Mouse (Mus musculus) regulatory T cell (primary cell): Measurements from ENCODE around the gene Olfr545.
"Not testable (repeated sequence)": the region's sequence is repeated elsewhere in the genome, so short reads cannot be mapped to it uniquely, and the experiment has no call there.

ENCODE experiments used
- in situ Hi-C: fragments of 300-600 bp; cut with MboI, MseI; formaldehyde crosslinking; loops from one replicate; pipeline ENCODE4 v1.15.1; 2025; ENCODE audit warnings: high pct_unique_total_duplicates

Olfr545 gene

DNA sequence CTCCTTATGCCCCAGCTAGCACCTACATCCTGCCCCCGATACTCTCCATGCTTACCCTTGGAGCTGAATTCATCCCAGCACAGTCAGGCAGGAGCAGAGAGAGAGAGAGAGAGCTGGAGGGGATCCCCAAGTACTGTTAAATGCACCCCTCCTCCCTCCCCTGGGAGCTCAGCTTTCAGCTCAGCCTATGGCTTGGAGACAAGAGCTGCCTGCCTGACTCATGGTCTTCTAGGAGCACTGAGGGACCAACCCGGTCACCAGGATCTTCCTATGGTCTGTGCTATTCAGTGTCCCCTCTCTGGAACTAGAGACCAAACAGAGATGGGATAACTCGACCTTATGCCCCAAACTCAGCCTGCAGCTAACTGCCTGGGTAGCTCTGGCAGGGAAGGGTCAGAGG, at the start of gene Olfr545:
Olfr545 (minus strand) TSS at position 101 of the 400 bp plus-strand sequence.
- in situ Hi-C loops: no loop called here

- in situ Hi-C loops: no loop called here
Observed at GRCm38 (mm10) chr7:102541251-102541650, 41.9 kb upstream of the Olfr545 start.

DNA sequence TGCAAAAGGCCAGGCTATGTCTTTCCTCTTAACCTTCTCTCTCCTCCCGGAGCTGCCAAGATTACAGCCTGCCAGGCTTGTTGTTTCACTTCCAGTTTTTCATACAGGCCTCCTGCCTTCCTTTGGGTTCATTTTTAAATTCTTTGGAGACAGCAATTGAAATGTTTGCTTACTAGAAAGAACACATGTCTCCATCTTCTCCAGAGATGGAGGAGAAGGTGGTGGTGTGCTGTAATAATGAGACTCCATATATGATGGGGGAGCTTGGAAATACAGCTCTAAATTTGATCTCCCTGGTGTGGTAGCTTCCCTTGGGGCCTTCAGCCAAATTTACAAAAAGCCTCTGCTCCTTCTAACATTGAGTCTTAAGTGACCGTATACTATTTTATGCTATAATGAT, 41.2 kb upstream of the Olfr545 start, which contains the start of gene Olfr548-ps1:
Olfr548-ps1 (plus strand) TSS at position 301 of the 400 bp plus-strand sequence.
- in situ Hi-C loops: no loop called here

DNA sequence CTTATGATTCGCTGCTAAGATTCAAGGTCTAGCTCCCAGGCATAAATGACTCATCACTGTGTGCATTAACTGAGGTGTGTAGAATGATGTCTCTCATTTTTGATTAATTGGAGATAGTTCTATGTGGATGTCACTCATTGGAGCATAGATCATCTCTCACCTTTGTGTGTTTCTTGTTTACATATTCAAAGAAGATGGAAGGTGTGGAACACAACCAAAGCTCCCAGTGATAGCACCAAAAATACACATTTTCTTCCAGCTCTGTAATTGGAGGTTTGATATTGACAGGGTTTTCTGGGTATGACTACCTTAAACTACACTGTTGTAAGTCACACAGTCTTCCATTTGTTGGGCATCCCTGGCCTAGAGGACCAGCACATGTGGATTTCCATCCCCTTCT, 35.1 kb upstream of the Olfr545 start, which contains the start of gene Olfr547:
Olfr547 (plus strand) TSS at position 301 of the 400 bp plus-strand sequence.
- in situ Hi-C loops: no loop called here

DNA sequence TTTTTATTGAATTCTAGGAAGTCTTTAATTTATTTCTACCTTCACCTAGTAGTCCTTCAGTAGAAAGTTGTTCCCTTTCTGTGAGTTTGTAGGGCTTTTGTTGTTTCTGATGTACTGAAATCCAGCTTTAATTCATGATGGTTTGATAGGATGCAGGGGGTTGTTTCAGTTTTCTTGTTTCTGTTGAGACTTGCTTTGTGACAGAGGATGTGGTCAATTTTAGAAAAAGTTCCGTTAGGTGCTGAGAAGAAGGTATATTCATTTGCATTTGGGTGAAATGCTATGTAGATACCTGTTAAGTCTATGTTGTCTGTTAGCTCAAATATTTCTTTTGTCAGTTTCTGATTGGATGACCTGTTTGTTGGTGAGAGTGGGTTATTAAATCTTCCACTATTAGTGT, 29.7 kb upstream of the Olfr545 start:
- in situ Hi-C loops: no loop called here

DNA sequence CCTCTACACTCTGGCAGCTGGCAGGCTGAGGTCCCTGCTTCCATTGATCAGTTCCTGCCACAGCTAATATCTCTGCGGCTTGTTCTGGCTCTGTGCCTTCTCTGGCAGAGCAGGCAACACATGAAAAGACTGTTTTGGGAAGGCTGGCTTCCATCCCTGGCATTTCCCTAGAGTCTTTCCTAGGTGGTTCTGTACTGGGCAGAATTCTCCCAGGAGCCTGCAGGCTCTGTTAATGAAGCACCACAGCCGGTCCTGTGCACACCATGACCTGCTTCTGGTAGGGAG, 17.6 kb upstream of the Olfr545 start:
- in situ Hi-C loops: loop anchor here (10.0 kb wide), 1 partner anchor 238 kb away; the partner anchor contains the start of genes Olfr560 and Olfr78

DNA sequence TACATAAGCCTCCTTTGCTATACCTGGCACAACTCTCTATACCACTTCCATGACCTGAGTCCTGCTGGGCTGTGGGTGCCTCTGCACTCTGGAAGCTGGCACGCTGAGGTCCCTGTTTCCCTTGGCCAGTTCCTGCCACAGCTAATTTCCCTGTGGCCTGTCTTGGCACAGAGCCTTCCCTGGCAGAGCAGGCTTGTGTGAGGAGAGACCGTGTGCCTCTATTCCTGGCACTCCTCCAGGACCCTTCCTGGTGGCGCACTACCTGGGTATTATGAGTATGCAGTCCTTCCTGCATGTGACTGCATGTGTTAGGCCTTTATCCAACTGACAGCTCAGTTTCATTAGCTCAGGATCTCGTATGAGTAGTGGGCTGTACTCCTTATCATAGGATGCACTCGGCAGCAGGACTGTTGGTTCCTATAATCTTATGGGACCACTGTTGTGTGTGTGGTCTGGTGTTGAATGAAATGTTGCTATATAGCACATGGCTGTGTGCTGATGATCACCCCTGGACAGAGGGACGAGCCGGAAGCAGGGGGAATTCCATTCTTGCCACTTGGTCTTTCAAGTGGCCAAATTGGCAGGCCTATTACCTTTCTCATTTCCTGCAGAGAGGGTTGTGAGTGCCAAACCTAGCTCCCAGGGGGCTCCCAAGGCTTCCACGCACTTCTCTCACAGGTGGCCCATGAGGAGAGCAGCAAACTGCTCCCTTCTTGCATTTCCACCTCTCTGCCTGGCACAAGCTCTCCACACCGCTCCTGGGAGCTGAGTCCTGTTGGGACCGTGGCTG, 17.1 kb upstream of the Olfr545 start:
- in situ Hi-C loops: loop anchor here (10.0 kb wide), 1 partner anchor 238 kb away; the partner anchor contains the start of genes Olfr560 and Olfr78

DNA sequence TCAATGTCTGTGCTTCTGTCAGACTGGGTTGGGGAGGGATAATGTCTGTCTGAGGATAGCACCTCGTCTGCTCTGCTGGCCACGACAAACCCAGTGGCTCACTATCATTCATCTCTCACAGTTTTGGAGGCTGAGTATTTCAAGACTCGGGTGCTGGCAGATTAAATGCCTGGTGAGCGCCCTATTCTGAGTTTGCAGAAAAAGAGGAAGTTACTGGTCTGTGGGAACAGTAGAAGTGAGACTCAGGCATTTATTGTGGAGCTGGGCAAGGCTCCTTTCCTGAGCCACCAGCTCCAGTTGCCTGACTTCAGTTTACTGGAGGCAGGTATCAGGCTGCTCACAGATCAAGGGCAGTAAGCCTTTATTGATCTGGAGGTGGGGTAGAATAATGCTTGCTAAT, 14.8 kb upstream of the Olfr545 start:
- in situ Hi-C loops: loop anchor here (5.0 to 10.0 kb wide), 2 partner anchors 241 to 408 kb away; partner anchors contain the start of genes Olfr560, Olfr572 and Olfr78

DNA sequence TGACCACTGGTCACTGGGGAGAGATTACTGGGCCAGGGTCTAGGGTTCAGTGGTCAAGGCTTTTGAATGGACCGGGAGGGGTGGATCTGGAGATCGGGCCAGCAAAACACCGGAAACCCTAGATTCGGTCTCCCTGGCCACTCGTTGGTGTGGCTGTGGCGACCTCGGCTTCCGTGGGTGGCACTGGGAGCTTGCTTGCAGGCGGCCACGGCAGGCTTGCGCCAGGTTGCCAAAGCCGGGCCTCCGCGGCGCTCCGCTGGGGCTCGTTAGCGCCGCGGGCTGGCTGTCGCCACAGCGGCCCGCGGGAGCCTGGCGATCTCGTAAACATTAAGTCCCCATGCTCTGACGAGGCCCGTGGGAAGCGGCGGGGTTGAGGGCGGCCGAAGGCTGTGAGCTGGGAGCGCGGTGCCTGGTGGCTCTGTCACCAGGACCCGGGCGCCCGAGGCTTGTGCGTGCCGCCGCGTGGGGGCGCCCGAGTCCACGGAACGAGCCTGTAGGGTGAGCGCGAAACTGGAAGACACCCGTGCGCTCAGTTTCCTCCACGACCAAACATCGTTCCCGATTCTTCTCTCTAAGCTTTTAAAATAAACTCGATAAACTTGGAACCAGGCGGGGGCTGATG, 13.6 kb upstream of the Olfr545 start:
- in situ Hi-C loops: loop anchor here (5.0 to 10.0 kb wide), 2 partner anchors 242 to 409 kb away; partner anchors contain the start of genes Olfr560, Olfr572 and Olfr78

DNA sequence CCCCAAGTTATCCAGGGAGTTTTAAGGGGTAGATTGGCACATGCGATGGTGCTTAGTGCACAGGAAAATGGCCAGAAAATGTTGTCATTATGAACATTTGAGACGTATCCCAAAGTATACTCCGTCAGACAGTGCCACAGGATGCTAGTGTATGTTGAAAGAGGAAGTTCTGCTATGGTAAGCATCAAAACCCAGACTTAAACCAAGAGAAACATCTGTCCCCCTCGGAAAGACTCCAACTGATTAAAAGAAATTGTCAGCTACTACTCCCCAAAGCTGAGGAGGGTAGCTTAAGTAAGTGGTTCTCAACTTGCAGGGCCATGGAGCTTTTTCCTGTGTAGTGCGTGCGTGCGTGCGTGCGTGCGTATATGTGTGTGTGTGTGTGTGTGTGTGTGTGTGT, 12.6 kb upstream of the Olfr545 start:
- in situ Hi-C loops: loop anchor here (5.0 to 10.0 kb wide), 2 partner anchors 243 to 410 kb away; partner anchors contain the start of genes Olfr560, Olfr572 and Olfr78

DNA sequence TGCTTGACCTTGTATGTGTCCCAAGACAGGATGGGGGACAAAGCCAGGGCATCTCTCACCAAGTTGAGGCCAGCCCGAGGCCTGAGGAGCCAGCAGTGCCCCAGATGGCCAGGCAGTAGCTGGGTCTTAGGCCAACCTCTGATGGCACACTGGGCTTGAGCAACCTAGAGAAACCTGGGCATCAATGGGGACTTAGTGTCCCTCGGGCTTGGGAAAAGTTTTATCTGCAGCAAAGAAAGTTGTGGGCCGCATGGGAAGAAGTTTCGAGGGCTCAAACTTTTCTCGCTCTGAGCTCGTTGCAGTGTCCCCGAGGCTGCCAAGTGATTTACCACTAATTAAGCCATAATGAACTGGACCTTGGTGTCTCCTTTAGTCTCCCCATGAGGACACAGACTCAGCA, 10.4 kb upstream of the Olfr545 start:
- in situ Hi-C loops: loop anchor here (5.0 to 10.0 kb wide), 3 partner anchors 128 to 413 kb away; partner anchors contain the start of genes Olfr554, Olfr560, Olfr572 and Olfr78

GRCm38 (mm10) chr7:102508666-102509065, 9.3 kb upstream of the Olfr545 start:
- in situ Hi-C loops: loop anchor here (5.0 kb wide), 1 partner anchor 129 kb away; the partner anchor contains the start of gene Olfr554

DNA sequence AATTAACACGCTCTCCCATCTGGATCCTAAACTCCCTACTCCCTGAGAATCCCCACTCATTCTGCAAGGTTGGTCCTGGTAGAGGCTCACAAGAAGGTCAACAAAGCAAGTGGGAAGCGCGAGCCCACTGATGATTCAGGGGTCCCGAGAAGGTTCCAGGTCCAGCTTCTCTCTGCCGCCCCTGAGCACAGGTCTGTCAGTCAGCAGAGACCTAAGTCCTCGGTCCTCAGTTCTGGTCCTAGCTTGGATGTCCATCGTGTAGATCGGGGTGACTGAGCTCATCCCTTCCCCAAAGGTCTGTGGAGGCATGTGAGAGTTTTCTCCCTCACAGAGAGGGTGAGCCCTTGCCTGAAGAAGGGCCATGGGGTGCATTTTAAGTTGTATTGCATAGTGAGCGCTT, 8.7 kb upstream of the Olfr545 start:
- in situ Hi-C loops: loop anchor here (5.0 kb wide), 1 partner anchor 129 kb away; the partner anchor contains the start of gene Olfr554

GRCm38 (mm10) chr7:102506848-102507247, 7.5 kb upstream of the Olfr545 start:
- in situ Hi-C loops: loop anchor here (5.0 kb wide), 1 partner anchor 130 kb away; the partner anchor contains the start of gene Olfr554

DNA sequence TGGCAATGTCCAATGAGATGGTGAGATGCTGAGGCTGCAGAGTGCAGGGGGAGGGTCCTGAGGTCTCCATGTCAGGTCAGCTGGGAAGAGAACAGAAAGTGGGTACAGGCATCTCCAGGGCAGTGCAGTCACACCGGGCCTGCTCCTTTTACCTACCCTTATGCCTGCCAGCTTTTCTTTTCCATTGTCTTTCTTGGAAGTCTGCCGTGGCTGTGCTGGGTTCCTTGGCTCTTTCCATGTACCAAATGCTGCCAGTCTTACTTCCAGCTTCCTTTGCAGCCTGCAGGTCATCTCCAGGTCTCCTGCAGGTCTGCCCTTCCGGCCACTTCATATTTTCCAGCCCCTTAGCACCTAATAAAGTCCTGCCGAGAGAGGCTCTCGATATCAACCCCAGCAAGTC, 2.6 kb upstream of the Olfr545 start:
- in situ Hi-C loops: no loop called here

DNA sequence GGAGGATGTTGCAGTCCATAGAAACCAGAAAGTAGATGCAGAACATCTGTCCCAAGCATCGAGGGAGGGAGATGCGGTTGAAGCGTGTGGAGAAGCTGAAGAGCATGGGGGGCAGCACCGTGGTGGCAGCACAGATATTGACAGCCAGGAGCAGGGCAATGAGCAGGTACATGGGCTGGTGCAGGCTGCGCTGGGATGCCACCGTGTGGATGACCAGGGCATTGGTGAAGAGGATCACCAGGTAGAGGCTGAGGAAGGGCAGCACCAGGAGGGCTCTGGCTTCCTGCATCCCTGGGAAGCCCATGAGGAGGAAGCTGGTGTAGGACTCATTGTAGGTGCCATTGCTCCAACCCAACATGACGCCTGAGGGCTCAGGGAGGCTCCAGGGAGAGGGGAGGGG, 5.0 kb downstream of the Olfr545 start:
- in situ Hi-C loops: not testable (repeated sequence)

DNA sequence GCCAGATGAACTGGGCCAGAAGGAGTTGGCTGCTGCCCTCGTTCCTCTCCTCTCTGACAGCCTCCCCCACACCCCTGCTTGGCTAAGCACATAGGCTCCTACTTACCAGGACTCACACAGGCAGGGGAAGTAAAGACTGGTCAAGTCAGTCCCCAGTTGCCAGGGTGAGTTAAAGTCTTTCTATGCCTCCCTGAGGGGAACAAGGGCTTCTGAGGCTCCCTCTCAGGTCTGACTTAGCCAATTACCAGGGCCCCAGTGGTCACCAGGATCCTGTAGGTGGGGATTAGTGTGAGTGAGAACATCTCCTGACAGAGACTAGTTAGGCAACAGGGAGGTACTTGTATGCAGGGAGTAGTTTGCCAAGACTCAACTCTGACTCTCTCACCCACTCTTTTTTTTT, 11.2 kb downstream of the Olfr545 start, which contains the start of gene Olfr544:
Olfr544 (minus strand) TSS at position 153 of the 400 bp plus-strand sequence.
- in situ Hi-C loops: loop anchor here (10.0 kb wide), 1 partner anchor 1857 kb away; no protein-coding TSS in a partner anchor

DNA sequence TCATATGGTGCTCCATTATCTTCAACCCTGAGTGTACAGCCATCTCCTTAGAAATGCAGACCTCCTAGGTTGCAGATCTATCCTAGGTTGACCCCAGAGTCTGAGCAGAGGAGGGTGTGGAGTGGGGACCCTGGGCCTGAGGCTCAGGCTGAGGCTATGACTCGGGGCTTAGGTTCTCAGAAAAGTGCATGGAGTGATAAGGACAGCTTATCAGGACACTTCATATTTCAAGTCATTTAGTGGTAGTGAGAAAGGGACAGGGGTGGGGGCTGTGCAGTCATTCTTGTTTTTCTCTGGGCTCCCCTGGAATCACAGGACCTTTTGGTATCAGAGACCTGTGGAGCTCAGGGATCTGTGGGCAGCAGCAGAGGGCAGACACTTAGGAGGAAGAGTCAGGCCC, 13.3 kb downstream of the Olfr545 start:
- in situ Hi-C loops: loop anchor here (10.0 kb wide), 1 partner anchor 1859 kb away; no protein-coding TSS in a partner anchor

- in situ Hi-C loops: loop anchor here (10.0 kb wide), 1 partner anchor 1860 kb away; no protein-coding TSS in a partner anchor
Observed at GRCm38 (mm10) chr7:102484766-102485165, 14.6 kb downstream of the Olfr545 start.

DNA sequence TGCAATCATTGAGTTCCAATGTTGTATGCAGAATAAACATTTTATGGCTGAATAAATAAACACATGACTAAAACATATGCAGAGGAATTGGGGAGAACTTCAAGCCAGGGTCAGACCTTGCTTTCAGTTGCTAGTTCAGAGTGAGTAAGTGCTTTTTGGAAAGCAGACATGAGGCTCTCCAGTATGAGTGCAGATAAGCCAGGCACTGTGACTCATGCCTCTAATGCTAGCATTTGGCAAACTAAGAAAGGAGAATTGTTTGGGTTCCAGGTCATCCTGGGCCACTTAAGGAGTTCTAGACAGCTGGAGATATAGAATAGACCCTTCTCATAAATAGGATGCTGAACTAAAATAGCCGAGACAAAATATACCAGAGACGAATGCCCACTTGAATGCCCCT, 15.7 kb downstream of the Olfr545 start:
- in situ Hi-C loops: loop anchor here (10.0 kb wide), 1 partner anchor 1861 kb away; no protein-coding TSS in a partner anchor

- in situ Hi-C loops: loop anchor here (10.0 kb wide), 1 partner anchor 1863 kb away; no protein-coding TSS in a partner anchor
Observed at GRCm38 (mm10) chr7:102481579-102481978, 17.8 kb downstream of the Olfr545 start, which contains the start of gene Olfr543. Gene Olfr543 (minus strand): TSS chr7:102481679.

DNA sequence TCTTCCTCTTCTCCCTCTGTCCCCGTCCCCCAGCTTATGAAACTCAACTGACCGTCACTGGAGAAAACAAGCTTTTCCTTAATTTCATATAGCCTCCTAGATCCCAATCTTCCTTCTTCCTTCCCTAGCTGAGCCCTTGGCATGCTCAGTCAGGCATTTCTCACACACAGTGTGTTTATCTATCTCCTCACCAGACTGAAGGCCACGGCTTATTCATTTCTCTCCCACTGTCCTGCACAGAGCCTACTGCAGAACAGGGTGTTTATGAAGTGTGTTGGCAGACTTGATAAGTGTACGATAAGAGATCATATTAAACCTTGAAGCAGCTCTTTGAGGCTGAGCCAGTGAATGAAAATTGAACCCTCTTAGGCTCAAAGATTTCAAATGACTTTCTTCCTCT, 18.6 kb downstream of the Olfr545 start:
- in situ Hi-C loops: loop anchor here (10.0 kb wide), 1 partner anchor 1864 kb away; no protein-coding TSS in a partner anchor
